Mouse (Mus musculus): Measurements from ENCODE around the gene Kbtbd13.

The Kbtbd13 gene

GRCm38 (mm10) chr9:65391613-65391964 is at the start of gene Kbtbd13:
Gene Kbtbd13, minus strand, starts transcription at chr9:65391652.
- DNase-seq (ENCODE audit: extremely low read depth, low read depth), result no peak

DNA sequence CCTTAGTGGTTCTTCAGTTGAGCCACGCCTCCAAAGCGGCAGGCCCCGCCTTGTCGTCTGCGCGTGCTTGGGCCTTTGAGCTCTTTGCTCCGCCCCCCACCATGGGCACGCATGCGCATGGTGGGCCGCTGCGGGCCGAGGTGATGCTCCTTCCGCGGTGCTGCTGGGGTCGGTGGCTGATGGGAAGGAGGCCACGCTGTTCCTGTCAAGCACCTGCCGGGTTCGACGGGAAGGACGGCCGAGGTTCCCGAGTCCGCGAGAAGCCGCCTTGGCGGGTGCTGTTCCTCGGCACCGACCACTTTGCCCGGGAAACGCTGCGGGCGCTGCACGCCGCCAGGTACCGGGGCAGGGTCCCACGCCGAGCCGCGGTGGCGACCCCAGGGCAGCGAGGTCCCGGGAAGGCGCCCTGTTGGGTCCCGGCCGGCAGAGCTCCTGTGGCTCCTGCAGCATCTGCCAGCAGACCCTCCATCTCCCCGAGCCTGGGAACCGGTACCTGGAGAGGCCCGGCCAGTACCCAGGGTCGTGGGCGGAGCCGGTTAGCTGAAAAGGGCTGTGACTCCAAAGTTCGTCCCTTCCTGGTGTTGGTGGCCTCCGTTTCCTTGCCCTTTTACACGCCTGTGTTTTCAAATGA is 44.3 kb upstream of the Kbtbd13 start, which contains the start of gene Mtfmt:
Gene Mtfmt (plus strand): TSS at position 112 of the 631 bp plus-strand sequence.
- peak; percentile 69 for DNase-seq (ENCODE audit: extremely low read depth, low read depth)

DNA sequence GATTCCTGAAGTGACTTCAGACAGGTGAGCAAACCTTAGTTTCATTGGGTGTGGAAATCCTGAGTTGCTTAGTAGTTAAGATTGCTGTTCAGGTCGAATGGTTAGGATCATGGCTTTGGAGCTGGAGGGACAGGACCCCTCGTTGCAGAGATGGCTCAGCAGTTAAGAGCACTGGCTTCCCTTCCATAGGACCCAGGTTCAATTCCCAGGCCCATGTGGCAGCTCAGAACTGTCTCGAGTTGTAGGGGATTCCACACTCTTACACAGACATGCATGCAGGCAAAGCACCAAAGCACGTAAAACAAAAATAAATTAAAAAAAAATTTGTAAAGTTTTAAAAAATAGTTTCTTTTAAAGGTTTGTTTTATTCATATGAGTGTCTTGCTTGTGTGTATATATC is 43.8 kb upstream of the Kbtbd13 start:
- no peak for DNase-seq (ENCODE audit: extremely low read depth, low read depth)

GRCm38 (mm10) chr9:65434140-65434539 is 42.7 kb upstream of the Kbtbd13 start:
- peak; percentile 71 for DNase-seq (ENCODE audit: extremely low read depth, low read depth)

- peak; percentile 45 for DNase-seq (ENCODE audit: extremely low read depth, low read depth)
Observed at GRCm38 (mm10) chr9:65432236-65432635, 40.8 kb upstream of the Kbtbd13 start.

DNA sequence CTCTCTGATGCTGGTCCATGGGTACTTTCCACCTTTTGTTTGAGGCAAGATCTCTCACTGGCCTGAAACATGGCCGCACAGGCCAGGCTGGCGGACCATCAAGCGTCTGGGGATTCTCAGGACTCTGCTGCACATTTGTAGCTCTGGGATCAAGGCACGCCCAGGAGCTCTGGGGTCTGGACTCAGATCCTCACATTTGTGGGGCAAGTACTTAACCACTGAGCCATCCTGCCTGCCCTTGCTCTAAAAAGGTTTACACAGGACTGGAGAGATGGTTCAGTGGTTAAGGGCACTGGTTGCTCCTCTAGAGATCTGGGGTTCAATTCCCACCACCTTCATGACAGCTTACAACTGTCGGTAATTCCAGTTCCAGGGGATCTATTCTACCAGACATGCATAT is 39.5 kb upstream of the Kbtbd13 start:
- DNase-seq (ENCODE audit: extremely low read depth, low read depth), result no peak

DNA sequence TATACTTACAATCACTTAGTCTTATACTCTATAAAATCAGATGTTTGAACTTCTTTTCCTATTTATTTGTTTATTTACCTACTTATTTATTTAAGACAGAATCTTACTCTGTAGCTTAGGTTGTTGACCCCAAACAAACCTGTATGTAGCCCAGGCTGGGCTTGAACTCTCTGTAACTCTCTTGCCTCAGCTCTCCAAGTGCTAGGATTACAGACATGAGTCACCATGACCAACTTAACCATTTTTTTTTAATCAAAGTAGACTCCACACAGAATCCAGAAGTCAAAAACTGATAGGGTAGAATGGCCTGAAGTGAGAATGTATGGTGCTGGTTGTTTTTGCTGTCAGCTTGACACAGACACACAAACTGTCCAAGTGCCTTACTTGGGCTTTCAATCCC is 38.9 kb upstream of the Kbtbd13 start:
- no peak for DNase-seq (ENCODE audit: extremely low read depth, low read depth)

GRCm38 (mm10) chr9:65428003-65428402 is 36.6 kb upstream of the Kbtbd13 start:
- no peak for DNase-seq (ENCODE audit: extremely low read depth, low read depth)

DNA sequence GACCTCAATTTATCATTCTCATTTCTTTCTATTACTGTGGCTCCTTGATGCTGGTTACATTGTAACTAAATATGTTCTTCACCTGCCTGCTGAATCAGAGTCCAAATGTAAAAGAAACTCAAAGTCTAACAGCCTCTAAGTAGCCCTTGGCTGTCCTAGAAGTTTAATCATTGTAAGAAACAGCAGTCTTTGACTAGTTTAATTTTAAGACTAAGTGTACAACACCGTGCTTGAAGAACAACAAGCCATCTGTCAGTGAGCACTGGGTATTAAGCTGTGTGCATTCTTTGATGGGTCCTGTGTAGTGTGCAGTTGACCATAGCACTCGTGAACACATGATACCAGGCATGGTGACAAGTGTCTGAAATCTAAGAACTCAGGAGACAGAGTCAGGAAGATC is 36.1 kb upstream of the Kbtbd13 start:
- DNase-seq (ENCODE audit: extremely low read depth, low read depth), result no peak

GRCm38 (mm10) chr9:65424393-65424792 is 32.9 kb upstream of the Kbtbd13 start:
- DNase-seq (ENCODE audit: extremely low read depth, low read depth), result no peak

DNA sequence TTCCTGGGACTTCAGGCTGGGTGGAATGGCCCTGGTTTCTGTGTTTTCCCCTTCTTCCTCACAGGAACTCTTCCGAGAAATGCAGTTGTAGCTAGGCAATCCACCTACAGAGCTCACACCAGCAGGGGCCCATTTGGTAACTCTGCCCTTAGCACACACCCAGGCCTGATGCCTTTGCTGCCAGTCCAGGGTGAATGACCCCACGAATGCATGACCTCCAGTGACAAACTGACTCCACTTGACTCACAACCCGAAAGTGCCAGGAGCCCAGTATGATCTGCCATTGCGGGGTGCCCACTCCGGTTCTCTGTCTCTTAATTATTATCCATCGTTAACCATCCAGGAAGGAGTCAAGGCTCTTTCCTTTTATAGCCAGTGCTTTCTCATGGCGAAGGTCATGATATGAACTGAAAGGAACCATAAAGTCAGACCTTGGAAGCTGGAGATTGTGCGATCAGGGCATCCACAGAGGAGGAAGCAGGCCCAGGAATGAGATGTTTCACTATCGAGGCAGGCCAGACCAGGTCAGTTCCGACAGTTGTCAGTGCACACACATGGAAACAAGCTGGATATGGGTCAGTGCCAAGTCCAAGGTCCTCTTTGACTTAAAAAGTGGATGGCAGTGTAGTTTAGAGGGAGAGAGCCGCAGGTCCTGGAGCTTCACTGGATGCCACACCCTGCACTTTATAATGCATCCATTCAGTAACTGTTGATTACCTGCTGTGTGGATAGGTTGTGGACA is 31.5 kb upstream of the Kbtbd13 start, which contains the start of gene Slc51b:
Gene Slc51b (minus strand): TSS at position 196 of the 742 bp plus-strand sequence.
- no peak for DNase-seq (ENCODE audit: extremely low read depth, low read depth)

- DNase-seq (ENCODE audit: extremely low read depth, low read depth), result no peak
Observed at GRCm38 (mm10) chr9:65419633-65420032, 28.2 kb upstream of the Kbtbd13 start.

- DNase-seq (ENCODE audit: extremely low read depth, low read depth), result no peak
Observed at GRCm38 (mm10) chr9:65417738-65418137, 26.3 kb upstream of the Kbtbd13 start.

- no peak for DNase-seq (ENCODE audit: extremely low read depth, low read depth)
Observed at GRCm38 (mm10) chr9:65411326-65411725, 19.9 kb upstream of the Kbtbd13 start.

- DNase-seq (ENCODE audit: extremely low read depth, low read depth), result no peak
Observed at GRCm38 (mm10) chr9:65410378-65410777, 18.9 kb upstream of the Kbtbd13 start.

DNA sequence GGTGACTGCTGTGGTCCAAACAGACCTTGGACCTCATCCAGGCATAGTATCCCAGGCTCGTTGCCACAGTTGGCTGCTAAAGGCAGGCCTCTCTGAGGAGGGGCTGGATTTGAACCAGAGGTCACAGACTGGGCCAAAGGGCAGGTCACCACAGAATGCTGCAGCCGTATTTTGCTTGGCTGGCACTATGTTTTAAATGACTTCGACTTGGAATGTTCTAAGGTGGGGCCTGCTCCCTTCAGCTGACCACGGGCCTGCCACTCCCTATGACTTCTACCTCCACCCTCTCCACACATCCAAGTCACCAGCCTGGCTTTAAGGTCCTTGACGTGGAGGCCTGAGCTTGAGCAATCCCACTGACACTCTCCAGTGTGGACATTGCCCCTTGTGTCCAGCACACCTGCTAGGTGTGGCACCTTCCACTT is 17.4 kb upstream of the Kbtbd13 start:
- DNase-seq (ENCODE audit: extremely low read depth, low read depth), result no peak

GRCm38 (mm10) chr9:65407861-65408260 is 16.4 kb upstream of the Kbtbd13 start:
- DNase-seq (ENCODE audit: extremely low read depth, low read depth), result no peak

- DNase-seq (ENCODE audit: extremely low read depth, low read depth), result no peak
Observed at GRCm38 (mm10) chr9:65407327-65407726, 15.9 kb upstream of the Kbtbd13 start.

DNA sequence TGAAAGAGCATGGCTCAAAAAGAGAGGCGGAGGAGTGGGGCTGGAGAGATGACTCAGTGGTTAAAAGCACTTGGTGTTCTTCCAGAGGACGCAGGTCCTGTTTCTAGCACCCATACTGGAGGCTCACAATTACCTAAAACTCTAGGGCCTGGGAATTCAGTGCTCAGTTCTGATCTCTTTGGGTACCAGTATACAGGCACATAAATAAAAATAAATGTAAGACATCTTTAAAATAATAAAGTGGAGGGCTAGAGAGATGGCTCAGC is 13.7 kb upstream of the Kbtbd13 start:
- DNase-seq (ENCODE audit: extremely low read depth, low read depth), result no peak

GRCm38 (mm10) chr9:65404331-65405183 is 13.1 kb upstream of the Kbtbd13 start:
- DNase-seq (ENCODE audit: extremely low read depth, low read depth), result peak; percentile 56

DNA sequence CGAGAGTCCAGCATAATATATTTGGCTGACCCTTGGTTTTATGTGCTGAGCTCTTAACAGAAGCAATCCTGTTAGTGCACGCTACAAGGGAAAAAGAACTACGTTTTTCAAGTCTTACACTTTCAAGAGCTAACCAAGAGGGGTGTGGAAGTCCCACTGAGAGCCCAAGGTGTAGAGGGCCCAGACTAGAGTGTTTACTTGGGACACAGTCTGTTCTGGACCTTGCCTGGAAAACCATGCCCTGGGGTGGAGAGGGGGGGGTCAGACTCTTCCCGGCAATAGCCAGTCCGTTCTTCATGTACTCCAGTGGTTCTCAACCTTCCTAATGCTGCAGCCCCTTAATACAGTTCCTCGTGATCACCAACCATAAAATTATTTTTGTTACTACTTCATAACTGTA is 8.5 kb upstream of the Kbtbd13 start:
- no peak for DNase-seq (ENCODE audit: extremely low read depth, low read depth)

DNA sequence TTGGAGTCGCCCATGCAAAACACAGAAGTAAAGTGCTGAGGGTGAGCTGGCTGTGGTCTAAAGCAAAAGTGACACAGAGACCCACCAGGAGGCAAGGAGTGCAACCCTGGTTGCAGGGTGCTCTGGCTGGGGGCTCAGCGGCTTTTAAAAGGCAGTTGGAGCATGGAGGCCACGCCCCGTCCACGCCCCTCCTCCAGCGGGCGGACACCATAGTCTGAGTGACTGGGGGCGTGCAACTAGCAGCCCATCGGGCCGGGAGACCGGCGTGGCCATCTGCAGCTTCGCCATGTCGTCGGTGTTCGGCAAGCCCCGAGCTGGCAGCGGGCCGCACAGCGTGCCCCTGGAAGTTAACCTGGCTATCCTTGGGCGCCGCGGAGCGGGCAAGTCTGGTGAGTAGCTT is 6.8 kb upstream of the Kbtbd13 start, which contains the start of gene Rasl12:
Gene Rasl12 (plus strand): TSS at position 228 of the 400 bp plus-strand sequence.
- peak; percentile 30 for DNase-seq (ENCODE audit: extremely low read depth, low read depth)
